Mouse (Mus musculus) hindbrain, embryonic 16.5 days (tissue): ENCODE measurements around the gene Olfr220. TPM values are rescaled to one million over a fixed set of nuclear protein-coding genes. Genes with fewer than 3 reads are reported as not detected.

ENCODE experiments used
- ATAC-seq: fragments of 200-750 bp; cut with Nextera tagmentation; 2 replicates; pipeline ENCODE4 v1.8.0; 2017; ENCODE audit warnings: moderate TSS enrichment, moderate library complexity
- H3K27ac ChIP-seq: fragments of 300-500 bp; sonication (generic); 2 replicates; pipeline ENCODE4 v1.5.1; 2014; ENCODE audit warnings: low read depth, mild to moderate bottlenecking, control low read depth, low read length, moderate library complexity
- H3K27me3 ChIP-seq: fragments of 300-500 bp; sonication (generic); replicated peaks from 2 replicates; pipeline ENCODE4 v1.6.1; 2014; ENCODE audit warnings: low read length; ENCODE audit not compliant: control insufficient read depth, insufficient read depth
- H3K36me3 ChIP-seq: fragments of 300-500 bp; sonication (generic); 2 replicates; pipeline ENCODE4 v1.6.1; 2014; ENCODE audit warnings: mild to moderate bottlenecking, low read length, moderate library complexity, mixed read lengths; ENCODE audit not compliant: control insufficient read depth, insufficient read depth
- H3K4me1 ChIP-seq: fragments of 300-500 bp; sonication (generic); 2 replicates; pipeline ENCODE4 v1.6.1; 2014; ENCODE audit warnings: low read depth, low read length; ENCODE audit not compliant: control insufficient read depth, insufficient read depth
- H3K4me2 ChIP-seq: fragments of 300-500 bp; sonication (generic); 2 replicates; pipeline ENCODE4 v1.6.1; 2014; ENCODE audit warnings: mild to moderate bottlenecking, low read length, control low read depth, moderate library complexity
- H3K4me3 ChIP-seq: fragments of 300-500 bp; sonication (generic); 2 replicates; pipeline ENCODE4 v1.5.1; 2014; ENCODE audit warnings: mild to moderate bottlenecking, low read length, control low read depth, moderate library complexity
- H3K9ac ChIP-seq: fragments of 300-500 bp; sonication (generic); 2 replicates; pipeline ENCODE4 v1.6.1; 2014; ENCODE audit warnings: low read depth, mild to moderate bottlenecking, control low read depth, low read length, moderate library complexity
- H3K9me3 ChIP-seq: fragments of 300-500 bp; sonication (generic); 2 replicates; pipeline ENCODE4 v1.6.1; 2014; ENCODE audit warnings: mild to moderate bottlenecking, low read length, moderate library complexity; ENCODE audit not compliant: control insufficient read depth
- WGBS: fragments of 180-500 bp; shearing (Covaris S2); extraction: QIAGEN DNeasy Blood & Tissue Kit; methylation state at CpG from one replicate; pipeline ENCODE4 v1.1.7; 2014; 5-methylcytosine and 5-hydroxymethylcytosine counted together
- polyA plus RNA-seq: library from polyadenylated mRNA; unstranded; fragments of >200 nt; fragmentation: Nextera tagmentation; extraction: Ambion mirVana; gene quantifications from 2 replicates; pipeline ENCODE4 v1.2.1, GENCODE M21; 2015

The Olfr220 gene
- polyA plus RNA-seq, 1 experiment from 2014 or later = not detected

- Histone ChIP-seq H3K36me3 (no peaks in the 10 kb centered on the region), H3K9me3 (no peaks in the 10 kb centered on the region), H3K4me1 (no peaks in the 10 kb centered on the region), H3K4me2 (no peak overlapping the region), H3K9ac (no peak overlapping the region), H3K27me3 (no peaks in the 10 kb centered on the region), H3K27ac (no peak overlapping the region), H3K4me3 (no peak overlapping the region)
- WGBS = 45% methylated on average over 2 of the region's 2 CpGs
- ATAC-seq = no peak
Observed at GRCm38 (mm10) chr1:174466240-174466639, 24.4 kb downstream of the Olfr220 start.

GRCm38 (mm10) chr1:174469736-174470135 is 27.9 kb downstream of the Olfr220 start:
- peak; percentile 94 for ATAC-seq

GRCm38 (mm10) chr1:174482567-174482966 is 40.7 kb downstream of the Olfr220 start:
- Histone ChIP-seq H3K4me1 (no peaks in the 10 kb centered on the region), H3K27ac (no peak overlapping the region), H3K27me3 (no peaks in the 10 kb centered on the region), H3K9ac (no peak overlapping the region), H3K9me3 (no peaks in the 10 kb centered on the region), H3K4me2 (no peak overlapping the region), H3K36me3 (no peaks in the 10 kb centered on the region), H3K4me3 (no peak overlapping the region)
- WGBS = 86% methylated on average over 6 of the region's 6 CpGs
- ATAC-seq = no peak

More at GRCm38 (mm10) chr1:174469736-174470135, 27.9 kb downstream of the Olfr220 start:
- no peak overlapping the region for H3K9ac ChIP-seq
- H3K9me3 ChIP-seq = no peaks in the 10 kb centered on the region
- no peaks in the 10 kb centered on the region for H3K4me1 ChIP-seq
- H3K4me3 ChIP-seq = no peak overlapping the region
- H3K27ac ChIP-seq = no peak overlapping the region
- no peaks in the 10 kb centered on the region for H3K36me3 ChIP-seq
- WGBS = 3% methylated on average over 6 of the region's 6 CpGs
- no peak overlapping the region for H3K4me2 ChIP-seq
- no peaks in the 10 kb centered on the region for H3K27me3 ChIP-seq

- Histone ChIP-seq H3K36me3 (no peaks in the 10 kb centered on the region), H3K9me3 (no peaks in the 10 kb centered on the region), H3K27ac (no peak overlapping the region), H3K4me3 (no peak overlapping the region), H3K4me2 (no peak overlapping the region), H3K9ac (no peak overlapping the region), H3K27me3 (no peaks in the 10 kb centered on the region), H3K4me1 (peaks cover 12% of the 10 kb centered on the region)
- WGBS = 14% methylated on average over 4 of the region's 4 CpGs
- ATAC-seq = no peak
Observed at GRCm38 (mm10) chr1:174500064-174500463, 58.2 kb downstream of the Olfr220 start.

Other genes with a start within 250 kb of the Olfr220 start
- not detected in 2 replicates for gene Olfr419, start 190.0 kb upstream of the Olfr220 start, polyA plus RNA-seq
- gene Mptx1, start 111.6 kb upstream of the Olfr220 start, polyA plus RNA-seq = not detected in 2 replicates
- not detected in 2 replicates for gene Olfr417, start 77.0 kb upstream of the Olfr220 start, polyA plus RNA-seq
- gene Olfr248, start 51.0 kb upstream of the Olfr220 start, polyA plus RNA-seq = not detected in 2 replicates
- not detected in 2 replicates for gene Olfr414, start 18.0 kb upstream of the Olfr220 start, polyA plus RNA-seq
- 6.3 and 6.5 TPM in 2 replicates for gene Fmn2, start 59.7 kb downstream of the Olfr220 start, polyA plus RNA-seq